Mouse (Mus musculus) intestine, embryonic 14.5 days (tissue): ENCODE measurements around the gene Gdpd3. TPM values are rescaled to one million over a fixed set of nuclear protein-coding genes. Genes with fewer than 3 reads are reported as not detected.

Source experiments
- ATAC-seq: fragments of 200-750 bp; cut with Nextera tagmentation; replicated peaks from 2 replicates; pipeline ENCODE4 v1.8.0; 2017; ENCODE audit warnings: low read depth, moderate number of reproducible peaks, moderate TSS enrichment, moderate library complexity; ENCODE audit not compliant: low FRiP score, low TSS enrichment
- DNase-seq: peaks from one replicate; pipeline ENCODE4 v3.0.0-alpha.2; 2018; ENCODE audit warnings: low spot score
- H3K27ac ChIP-seq: fragments of 300-500 bp; sonication (generic); 2 replicates; pipeline ENCODE4 v1.5.1; 2014; ENCODE audit warnings: low read depth, mild to moderate bottlenecking, control low read depth
- H3K27me3 ChIP-seq: fragments of 300-500 bp; sonication (generic); replicated peaks from 2 replicates; pipeline ENCODE4 v1.6.1; 2014; ENCODE audit warnings: low read length, control low read depth; ENCODE audit not compliant: control insufficient read depth, insufficient read depth
- H3K36me3 ChIP-seq: fragments of 300-500 bp; sonication (generic); 2 replicates; pipeline ENCODE4 v1.6.1; 2014; ENCODE audit warnings: low read length, control low read depth; ENCODE audit not compliant: control insufficient read depth, insufficient read depth
- H3K4me1 ChIP-seq: fragments of 300-500 bp; sonication (generic); replicated peaks from 2 replicates; pipeline ENCODE4 v1.6.1; 2014; ENCODE audit warnings: low read length, control low read depth, mixed read lengths; ENCODE audit not compliant: control insufficient read depth, insufficient read depth
- H3K4me2 ChIP-seq: fragments of 300-500 bp; sonication (generic); 2 replicates; pipeline ENCODE4 v1.6.1; 2014; ENCODE audit warnings: low read length
- H3K4me3 ChIP-seq: fragments of 300-500 bp; sonication (generic); 2 replicates; pipeline ENCODE4 v1.5.1; 2014; ENCODE audit warnings: low read depth, low read length, control low read depth, mixed read lengths
- H3K9ac ChIP-seq: fragments of 300-500 bp; sonication (generic); 2 replicates; pipeline ENCODE4 v1.6.1; 2014; ENCODE audit warnings: mild to moderate bottlenecking, low read length
- H3K9me3 ChIP-seq: fragments of 300-500 bp; sonication (generic); 2 replicates; pipeline ENCODE4 v1.6.1; 2016; ENCODE audit warnings: low read length, control low read depth; ENCODE audit not compliant: control insufficient read depth
- WGBS: fragments of 180-500 bp; shearing (Covaris S2); extraction: QIAGEN DNeasy Blood & Tissue Kit; methylation state at CpG from one replicate; pipeline ENCODE4 v1.1.7; 2014; 5-methylcytosine and 5-hydroxymethylcytosine counted together
- polyA plus RNA-seq: library from polyadenylated mRNA; unstranded; fragments of >200 nt; fragmentation: Nextera tagmentation; extraction: Ambion mirVana; gene quantifications from 2 replicates; pipeline ENCODE4 v1.2.1, GENCODE M21; 2014

Gdpd3 gene
- polyA plus RNA-seq, 1 experiment from 2014 or later, result 3.9 TPM

DNA sequence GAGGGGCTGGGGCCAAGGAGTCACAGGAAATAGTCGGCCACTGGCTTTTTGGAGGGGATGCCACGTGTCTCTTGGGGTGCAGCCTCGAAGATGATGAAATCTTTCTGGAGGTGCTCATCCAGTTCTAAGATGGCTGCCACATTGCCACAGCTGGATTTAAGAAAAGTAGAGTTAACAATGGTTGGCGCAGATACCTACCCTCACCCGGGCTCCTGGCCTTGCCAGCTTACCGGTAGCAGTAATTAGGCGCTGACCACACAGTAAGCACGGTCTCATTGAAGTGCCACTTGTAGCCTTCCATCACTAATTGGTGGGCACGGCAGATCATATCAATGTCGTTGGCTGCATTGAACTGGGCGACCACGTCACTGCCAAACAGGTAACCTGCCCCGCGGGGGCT is 20.0 kb downstream of the Gdpd3 start:
- peaks cover 8% of the 10 kb centered on the region for H3K4me1 ChIP-seq
- no peaks in the 10 kb centered on the region for H3K27me3 ChIP-seq
- DNase-seq (no peak), ATAC-seq (no peak)
- peaks cover 68% of the 10 kb centered on the region for H3K36me3 ChIP-seq
- H3K27ac ChIP-seq, result no peak overlapping the region
- H3K9ac ChIP-seq, result no peak overlapping the region
- H3K4me3 ChIP-seq, result no peak overlapping the region
- WGBS, result 94% methylated on average over 14 of the region's 14 CpGs
- H3K9me3 ChIP-seq, result no peaks in the 10 kb centered on the region
- H3K4me2 ChIP-seq, result no peak overlapping the region

DNA sequence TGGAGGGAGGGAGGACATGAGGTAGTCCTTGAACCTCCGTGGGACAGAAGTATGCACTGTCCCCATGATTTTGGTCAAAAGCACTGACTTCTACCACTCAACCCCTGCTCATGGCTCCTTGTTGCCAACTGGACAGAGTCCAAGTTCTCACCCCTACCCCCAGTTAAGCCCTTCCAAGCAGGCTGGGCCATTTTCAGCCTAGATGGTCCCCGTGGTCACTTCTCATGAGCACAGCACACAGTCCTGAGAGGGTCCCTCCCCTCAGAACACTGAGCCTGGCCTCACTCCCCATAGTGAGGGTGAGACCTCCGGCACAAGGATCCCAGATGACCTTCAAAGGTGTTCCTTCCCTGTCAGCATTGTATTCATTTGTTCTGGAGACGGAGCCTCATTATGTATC is 23.0 kb downstream of the Gdpd3 start:
- Histone ChIP-seq H3K4me1 (peaks cover 5% of the 10 kb centered on the region; the same call in 1 of the 2 replicates), H3K27ac (no peak overlapping the region), H3K27me3 (no peaks in the 10 kb centered on the region), H3K4me3 (no peak overlapping the region), H3K9me3 (no peaks in the 10 kb centered on the region), H3K4me2 (no peak overlapping the region), H3K36me3 (peaks cover 68% of the 10 kb centered on the region), H3K9ac (no peak overlapping the region)
- DNase-seq (no peak), ATAC-seq (no peak)
- WGBS, result 94% methylated on average over 4 of the region's 4 CpGs

DNA sequence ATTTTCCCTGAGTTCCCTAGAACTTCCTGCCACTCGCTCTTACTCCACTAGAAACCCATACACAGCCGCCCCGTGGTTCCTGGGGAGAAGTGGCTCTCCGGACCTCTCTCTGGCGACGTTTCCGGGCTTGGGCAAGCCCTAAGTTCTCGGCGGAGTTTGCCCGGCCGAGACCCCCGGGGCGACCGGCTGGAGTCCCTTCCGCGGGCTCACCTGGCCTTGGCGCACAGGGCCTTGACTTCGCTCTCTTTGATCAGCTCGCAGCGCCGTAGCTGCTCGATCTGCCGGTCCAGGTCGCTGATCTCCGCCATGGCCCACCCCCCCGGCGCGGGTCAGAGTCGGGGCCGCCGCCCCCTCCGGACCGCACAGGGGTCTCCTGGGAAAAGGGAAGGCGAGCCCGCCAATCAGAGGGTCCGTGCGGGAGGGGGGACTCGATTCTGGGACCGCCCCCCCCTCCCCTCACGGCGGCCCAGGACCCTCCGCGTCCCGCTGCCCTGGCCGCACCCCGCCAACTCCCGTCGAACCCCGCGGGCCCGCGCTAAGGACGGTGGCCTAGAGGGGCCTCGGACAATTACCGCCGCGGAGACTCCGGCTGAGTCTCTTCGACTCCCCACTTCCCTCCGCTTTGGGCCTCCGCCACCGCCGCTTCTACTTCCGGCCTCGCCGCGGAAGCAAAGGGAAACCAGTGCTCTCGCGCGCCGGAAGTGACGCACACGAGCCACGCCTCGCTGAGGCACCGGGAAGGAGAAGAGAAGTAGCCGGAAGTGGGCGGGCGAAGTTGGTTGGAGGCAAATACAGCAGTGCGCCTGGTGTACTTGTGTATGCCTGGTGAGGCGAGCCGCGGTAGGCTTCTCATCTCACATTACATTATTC is 26.0 kb downstream of the Gdpd3 start, which contains the start of gene Ppp4c:
TSS of gene Ppp4c (minus strand) at position 646 of the 870 bp plus-strand sequence.
- H3K4me3 ChIP-seq, result peak within 1 kb of the TSS; percentile 69
- no peaks in the 10 kb centered on the region for H3K27me3 ChIP-seq
- peaks cover 10% of the 10 kb centered on the region for H3K4me1 ChIP-seq
- peaks cover 67% of the 10 kb centered on the region for H3K36me3 ChIP-seq
- H3K9me3 ChIP-seq, result no peaks in the 10 kb centered on the region
- H3K9ac ChIP-seq, result peak within 1 kb of the TSS; percentile 89
- peak within 1 kb of the TSS; percentile 97 for H3K27ac ChIP-seq
- peak within 1 kb of the TSS; percentile 72 for H3K4me2 ChIP-seq
- WGBS, result under 1% methylated on average over 82 of the region's 83 CpGs
- ATAC-seq, result peak; percentile 93
- DNase-seq, result peak; percentile 97

DNA sequence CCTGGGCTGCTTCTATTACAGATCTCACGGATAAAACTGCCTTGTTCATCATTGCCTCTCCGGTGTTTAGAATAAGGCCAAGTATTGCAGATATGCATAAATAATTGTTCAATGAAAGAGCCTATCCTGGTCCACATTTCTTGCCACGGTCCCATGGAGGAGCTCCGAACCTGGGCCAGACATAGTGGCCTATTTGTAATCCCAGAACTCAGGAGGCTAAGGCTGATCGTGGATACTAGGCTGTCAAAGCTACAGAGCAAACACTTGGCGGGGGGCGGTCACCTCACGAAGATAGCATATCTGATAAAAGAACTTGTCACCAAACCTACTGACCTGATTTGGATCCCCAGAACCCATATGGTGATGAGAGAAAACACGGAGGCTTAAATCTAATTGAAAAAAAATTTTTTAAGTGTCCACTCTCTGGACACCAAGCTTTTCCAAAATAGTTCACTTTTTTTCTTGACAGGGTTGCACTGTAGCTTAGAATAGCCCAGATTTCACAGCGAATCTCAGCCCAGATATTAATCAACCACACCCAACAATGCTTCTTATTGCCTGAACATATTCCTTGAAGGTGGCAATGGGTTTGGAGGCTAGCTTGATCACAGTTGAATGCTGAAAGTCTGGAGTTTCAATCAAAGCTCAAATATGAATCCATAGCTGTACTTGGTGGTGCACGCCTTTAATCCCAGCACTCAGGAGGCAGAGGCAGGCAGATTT is 26.7 kb downstream of the Gdpd3 start:
- DNase-seq (no peak), ATAC-seq (peak; percentile 24; the same call in 1 of the 2 replicates)
- Histone ChIP-seq H3K4me2 (peak overlapping the region; percentile 72), H3K27me3 (no peaks in the 10 kb centered on the region), H3K36me3 (peaks cover 63% of the 10 kb centered on the region), H3K4me1 (peaks cover 17% of the 10 kb centered on the region), H3K9ac (peak overlapping the region; percentile 89), H3K9me3 (no peaks in the 10 kb centered on the region), H3K4me3 (peak overlapping the region; percentile 69), H3K27ac (peak overlapping the region; percentile 97)
- 22% methylated on average over 11 of the region's 11 CpGs for WGBS

DNA sequence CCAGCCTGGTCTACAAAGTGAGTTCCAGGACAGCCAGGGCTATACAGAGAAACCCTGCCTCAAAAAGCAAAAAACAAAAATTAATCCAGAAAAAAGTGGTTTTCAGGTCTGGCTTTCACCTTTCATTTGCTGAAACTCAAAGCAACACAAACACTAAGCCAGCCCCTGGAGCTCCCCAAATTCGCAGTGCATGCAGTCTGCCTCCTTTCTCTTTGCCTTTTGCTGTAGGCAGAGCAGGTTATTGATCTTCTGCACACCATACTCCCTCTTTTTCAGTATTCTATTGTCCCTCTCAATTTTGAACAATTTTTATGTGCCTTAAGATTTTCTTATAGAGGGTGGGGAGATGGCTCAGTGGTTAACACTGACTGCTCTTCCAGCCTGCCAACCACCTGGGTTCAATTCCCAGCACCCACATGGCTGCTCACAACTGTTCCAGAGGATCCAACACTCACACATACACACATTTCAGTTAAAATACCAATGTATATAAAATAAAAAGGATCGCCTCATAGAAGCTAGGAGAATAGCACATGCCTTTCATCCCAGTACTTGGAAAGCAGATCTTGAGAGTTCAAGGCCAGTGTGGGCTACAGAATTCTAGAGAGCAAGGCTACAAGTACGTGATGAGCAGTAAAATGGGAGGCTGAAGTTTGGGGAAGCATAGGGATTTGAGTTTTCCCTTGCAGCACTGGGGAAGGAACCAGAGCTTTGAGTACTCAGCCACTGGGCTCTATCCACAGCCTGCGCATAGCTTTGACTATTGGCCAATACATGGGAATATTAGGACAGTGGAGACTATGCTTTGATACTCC is 27.5 kb downstream of the Gdpd3 start:
- WGBS, result 70% methylated on average over 4 of the region's 4 CpGs
- Histone ChIP-seq H3K27ac (no peak overlapping the region), H3K9me3 (no peaks in the 10 kb centered on the region), H3K4me3 (no peak overlapping the region), H3K4me1 (peaks cover 20% of the 10 kb centered on the region), H3K4me2 (no peak overlapping the region), H3K9ac (no peak overlapping the region), H3K27me3 (no peaks in the 10 kb centered on the region), H3K36me3 (peaks cover 55% of the 10 kb centered on the region)
- ATAC-seq, result no peak
- no peak for DNase-seq

DNA sequence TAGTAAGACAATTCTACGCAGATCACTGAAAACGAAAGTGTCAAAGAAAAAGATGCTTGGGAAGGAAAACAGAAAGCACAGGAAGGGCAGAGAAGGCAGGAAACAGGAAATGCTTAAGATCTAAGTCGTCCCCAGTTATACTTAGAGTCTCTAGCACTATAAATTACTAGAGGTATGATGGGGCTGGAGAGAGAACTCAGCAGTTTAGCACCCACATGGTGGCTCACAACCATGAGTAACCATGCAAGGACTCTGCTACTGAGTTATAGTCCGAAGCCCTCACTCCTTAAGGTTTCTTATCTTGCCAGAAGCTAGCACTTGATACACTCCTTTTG is 28.1 kb downstream of the Gdpd3 start:
- 68% methylated on average over 4 of the region's 4 CpGs for WGBS
- no peaks in the 10 kb centered on the region for H3K27me3 ChIP-seq
- ATAC-seq (no peak), DNase-seq (no peak)
- H3K27ac ChIP-seq, result no peak overlapping the region
- H3K36me3 ChIP-seq, result peaks cover 49% of the 10 kb centered on the region
- no peaks in the 10 kb centered on the region for H3K9me3 ChIP-seq
- H3K4me2 ChIP-seq, result no peak overlapping the region
- peaks cover 20% of the 10 kb centered on the region for H3K4me1 ChIP-seq
- H3K9ac ChIP-seq, result no peak overlapping the region
- H3K4me3 ChIP-seq, result no peak overlapping the region

DNA sequence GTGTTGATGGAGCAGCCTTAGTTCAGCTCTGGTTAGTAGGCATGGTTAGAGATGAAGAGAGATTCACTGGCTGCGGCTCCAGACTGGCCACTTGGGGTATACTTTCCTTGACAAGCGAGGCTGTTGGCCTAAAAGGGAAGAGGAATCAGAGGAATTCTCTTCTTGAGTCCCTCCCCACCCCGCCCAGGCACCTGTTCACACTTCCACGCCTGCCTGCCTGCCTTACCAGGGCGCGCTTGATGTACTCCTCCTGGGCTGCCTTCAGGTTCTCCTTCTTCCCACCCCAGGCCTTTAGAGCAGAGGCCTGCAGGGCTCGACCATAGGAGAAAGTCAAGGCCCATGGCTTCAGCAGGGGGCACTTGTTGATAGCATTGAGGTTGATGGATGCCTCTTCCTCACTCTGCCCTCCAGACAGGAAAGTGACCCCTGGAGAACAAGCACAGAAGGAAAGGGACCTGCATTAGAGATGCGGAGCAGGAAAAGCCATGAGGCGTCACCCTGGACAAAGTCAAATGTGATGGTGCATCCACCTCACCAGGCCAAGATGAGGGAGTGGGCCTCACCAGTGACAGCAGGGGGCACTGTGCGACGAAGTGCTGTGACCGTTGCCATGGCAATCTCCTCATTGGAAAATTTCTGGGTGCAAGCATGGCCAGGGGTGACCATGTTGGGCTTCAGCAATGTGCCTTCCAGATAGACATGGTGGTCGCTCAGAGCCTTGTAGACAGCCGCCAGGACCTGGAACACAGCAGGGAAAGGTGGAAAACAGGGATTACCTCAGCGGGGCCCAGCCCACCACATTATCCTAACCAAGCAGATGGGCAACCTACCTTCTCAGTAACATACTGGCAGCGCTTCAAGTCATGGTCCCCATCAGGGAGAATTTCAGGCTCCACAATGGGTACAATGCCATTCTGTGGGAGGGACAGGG is 29.5 kb downstream of the Gdpd3 start:
- Histone ChIP-seq H3K9me3 (no peaks in the 10 kb centered on the region), H3K9ac (no peak overlapping the region), H3K4me1 (peaks cover 30% of the 10 kb centered on the region), H3K36me3 (peaks cover 37% of the 10 kb centered on the region), H3K27me3 (no peaks in the 10 kb centered on the region), H3K4me3 (no peak overlapping the region), H3K4me2 (0 out of 2 replicates have a peak overlapping the region, but pooled peaks have one; percentile 13), H3K27ac (no peak overlapping the region)
- DNase-seq (no peak), ATAC-seq (no peak)
- 86% methylated on average over 16 of the region's 16 CpGs for WGBS
